Mouse (Mus musculus): Measurements from ENCODE around the gene Arsg. TPM values are rescaled to one million over a fixed set of nuclear protein-coding genes. Genes with fewer than 3 reads are reported as not detected.

Arsg gene
- total and polyA plus RNA-seq, 3 experiments = 0.79 to 3.3 (median 1.4) TPM

GRCm38 (mm10) chr11:109473171-109474085 is at the start of gene Arsg, which contains the start of gene Slc16a6 (continued):
- peak; percentile 67 for TF ChIP-seq HCFC1 (IDR thresholded peaks at IDR 0.05; ENCODE audit: low read depth, low read length)

- in situ Hi-C loops (cut with MboI; ENCODE audit: low pct_ligation_motif_present, low pct_unique_long_range_greater_than_20kb, low sequenced_read_pairs) = loop anchor here (5.0 kb wide), 1 partner anchor 93 kb away; no protein-coding TSS in a partner anchor
- dilution Hi-C loops (cut with MboI; ENCODE audit: extremely low pct_ligation_motif_present, extremely low pct_unique_long_range_greater_than_20kb, low sequenced_read_pairs) = no loop called here
- TF ChIP-seq USF2 (conservative IDR thresholded peaks at IDR 0.05; ENCODE audit: low read depth, low read length) = no peak
- TF ChIP-seq ZC3H11A (IDR thresholded peaks at IDR 0.05; ENCODE audit: low read depth, low read length) = peak; percentile 81
- TF ChIP-seq MEF2A (IDR thresholded peaks at IDR 0.05; ENCODE audit: borderline replicate concordance, low read depth, low read length) = peak; percentile 96
- peak; percentile 82 for TF ChIP-seq JUND (conservative IDR thresholded peaks at IDR 0.05; ENCODE audit: low read depth, low read length)
- TF ChIP-seq MAZ (IDR thresholded peaks at IDR 0.05; ENCODE audit: low read depth, low read length) = peak; percentile 98
- peak; percentile 98 for TF ChIP-seq IRF4 (IDR thresholded peaks at IDR 0.05; ENCODE audit: low read depth, low read length)
- TF ChIP-seq MAFK (IDR thresholded peaks at IDR 0.05; ENCODE audit: insufficient replicate concordance, low read length) = peak; percentile 95
- TF ChIP-seq ZNF384 (IDR thresholded peaks at IDR 0.05; ENCODE audit: low read depth, low read length) = peak; percentile 70; the same call in 1 of the 2 replicates
- TF ChIP-seq POLR2A (IDR thresholded peaks at IDR 0.05; ENCODE audit: low read depth, low read length) = peak; percentile 56; the same call in 1 of the 2 replicates
- TF ChIP-seq CHD2 (IDR thresholded peaks at IDR 0.05; ENCODE audit: low read length) = peak; percentile 84
- peak; percentile 86 for TF ChIP-seq HCFC1 (IDR thresholded peaks at IDR 0.05; ENCODE audit: low read depth, low read length)
- peak; percentile 91 for TF ChIP-seq ELF1 (IDR thresholded peaks at IDR 0.05; ENCODE audit: low read depth, low read length)
- TF ChIP-seq E2F4 (IDR thresholded peaks at IDR 0.05; ENCODE audit: insufficient replicate concordance, low read depth, low read length) = peak; percentile 33; the same call in 1 of the 2 replicates
- TF ChIP-seq PAX5 (IDR thresholded peaks at IDR 0.05; ENCODE audit: low read length) = no peak
- peak; percentile 100 for TF ChIP-seq BHLHE40 (IDR thresholded peaks at IDR 0.05; ENCODE audit: low read depth, low read length)
- TF ChIP-seq UBTF (IDR thresholded peaks at IDR 0.05; ENCODE audit: low read depth, low read length) = peak; percentile 79
- no peak for TF ChIP-seq POLR2AphosphoS2 (IDR thresholded peaks at IDR 0.05; ENCODE audit: low read depth, low read length)
- peak; percentile 80 for TF ChIP-seq MYC (IDR thresholded peaks at IDR 0.05; ENCODE audit: low read depth, low read length)
- TF ChIP-seq CHD1 (IDR thresholded peaks at IDR 0.05; ENCODE audit: low read depth, low read length) = no peak
- TF ChIP-seq KAT2A (IDR thresholded peaks at IDR 0.05; ENCODE audit: insufficient replicate concordance, low read length) = peak; percentile 86; the same call in 1 of the 2 replicates
- peak; percentile 99 for TF ChIP-seq ETS1 (conservative IDR thresholded peaks at IDR 0.05; ENCODE audit: low read depth, low read length)
- TF ChIP-seq SMC3 (IDR thresholded peaks at IDR 0.05; ENCODE audit: low read depth, low read length) = peak; percentile 98
- no peak; the same call in 1 of the 2 replicates for TF ChIP-seq GABPA (IDR thresholded peaks at IDR 0.05; ENCODE audit: insufficient replicate concordance, low read depth, low read length)
- peak; percentile 99 for TF ChIP-seq RCOR1 (conservative IDR thresholded peaks at IDR 0.05; ENCODE audit: low read depth, low read length)
- peak; percentile 95 for TF ChIP-seq EP300 (IDR thresholded peaks at IDR 0.05; ENCODE audit: low read length)
- TF ChIP-seq TBP (conservative IDR thresholded peaks at IDR 0.05; ENCODE audit: low read depth, low read length) = no peak; the same call in 1 of the 2 replicates
- peak; percentile 77 for TF ChIP-seq MXI1 (IDR thresholded peaks at IDR 0.05; ENCODE audit: low read depth, low read length)
- TF ChIP-seq USF1 (IDR thresholded peaks at IDR 0.05; ENCODE audit: low read depth, low read length) = peak; percentile 18; the same call in 1 of the 2 replicates
- peak; percentile 78 for TF ChIP-seq ZMIZ1 (IDR thresholded peaks at IDR 0.05; ENCODE audit: low read depth, low read length)
- TF ChIP-seq ZKSCAN1 (IDR thresholded peaks at IDR 0.05; ENCODE audit: borderline replicate concordance, low read depth, low read length) = no peak; the same call in 1 of the 2 replicates
- TF ChIP-seq JUN (IDR thresholded peaks at IDR 0.05; ENCODE audit: insufficient read depth, low read depth, low read length) = peak; percentile 73
Observed at GRCm38 (mm10) chr11:109425392-109426271, 47.5 kb upstream of the Arsg start, which contains the start of gene Amz2. Gene Amz2, plus strand, starts transcription at chr11:109425946.

More at GRCm38 (mm10) chr11:109425392-109426271, 47.5 kb upstream of the Arsg start, which contains the start of gene Amz2:
- Histone ChIP-seq H3K9ac (ENCODE audit: insufficient read depth, low read depth) (peak within 1 kb of the TSS; percentile 76), H3K36me3 (replicated peaks in 1 of 2; ENCODE audit: control insufficient read depth in 1 of 2, insufficient read depth in 1 of 2, low read length in 1 of 2) (peaks cover 14 to 20% of the 10 kb centered on the region in 2 experiments), H3K79me2 (replicated peaks; ENCODE audit: control insufficient read depth, extremely low read depth, insufficient read depth, poor library complexity, severe bottlenecking) (no peaks in the 10 kb centered on the region; the same call in 1 of the 2 replicates), H3K4me1 (ENCODE audit: control insufficient read depth in 1 of 2, insufficient read depth in 2 of 2) (peaks cover 17 to 41% of the 10 kb centered on the region in 2 experiments; a peak in 3 of 4 replicates), H3K4me3 (replicated peaks in 1 of 3; ENCODE audit: low read depth in 2 of 3, low read length in 2 of 3, poor library complexity in 1 of 3) (peak within 1 kb of the TSS; percentile 57 to 77 (median 70)), H3K4me2 (ENCODE audit: insufficient read depth, low read depth, poor library complexity, severe bottlenecking) (peak within 1 kb of the TSS; percentile 89), H3K27me3 (replicated peaks) (no peaks in the 10 kb centered on the region), H3K27ac (ENCODE audit: insufficient read depth, low read depth) (peak within 1 kb of the TSS; percentile 82), H3K9me3 (replicated peaks; ENCODE audit: low read length) (peaks cover 9% of the 10 kb centered on the region)
- peak; percentile 100 for DNase-seq (ENCODE audit: extremely low read depth)

Data from CH12.LX (cell line).